Mouse (Mus musculus) thymus, postnatal 0 days (tissue): Measurements from ENCODE around the gene Exoc6. TPM values are rescaled to one million over a fixed set of nuclear protein-coding genes. Genes with fewer than 3 reads are reported as not detected.
A peak's percentile ranks its signal among the peaks of the same experiment; 100 is the strongest.
"Not testable (repeated sequence)": the region's sequence is repeated elsewhere in the genome, so short reads cannot be mapped to it uniquely, and the experiment has no call there.

Source experiments
- DNase-seq: peaks from one replicate; pipeline ENCODE4 v3.0.0-alpha.2; 2015; ENCODE audit warnings: low spot score
- polyA plus RNA-seq: library from polyadenylated mRNA; unstranded; fragments of >200 nt; fragmentation: Nextera tagmentation; extraction: Ambion mirVana; gene quantifications from 2 replicates; pipeline ENCODE4 v1.2.1, GENCODE M21; 2015

The Exoc6 gene
- polyA plus RNA-seq, 1 experiment from 2014 or later, result 16.5 TPM

DNA sequence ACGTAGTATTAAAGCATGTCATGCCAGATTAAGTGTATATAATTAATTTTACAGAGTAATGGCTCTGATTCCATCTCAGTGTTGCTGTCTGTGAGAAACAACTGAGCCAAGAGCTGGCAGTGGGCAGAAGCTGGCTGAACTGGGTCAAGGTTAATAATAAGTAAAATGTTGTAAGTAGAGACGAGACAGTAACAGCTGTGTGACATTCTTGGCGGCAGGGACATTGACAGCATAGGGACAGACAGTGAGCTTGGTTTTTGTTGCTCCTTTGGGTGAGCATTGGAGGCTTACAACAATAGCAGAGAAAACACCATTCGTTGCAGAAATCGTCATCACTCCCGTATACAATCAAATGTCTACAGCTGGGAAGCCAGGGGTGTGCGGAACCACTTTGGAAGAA, 13.8 kb upstream of the Exoc6 start:
- DNase-seq, result no peak

DNA sequence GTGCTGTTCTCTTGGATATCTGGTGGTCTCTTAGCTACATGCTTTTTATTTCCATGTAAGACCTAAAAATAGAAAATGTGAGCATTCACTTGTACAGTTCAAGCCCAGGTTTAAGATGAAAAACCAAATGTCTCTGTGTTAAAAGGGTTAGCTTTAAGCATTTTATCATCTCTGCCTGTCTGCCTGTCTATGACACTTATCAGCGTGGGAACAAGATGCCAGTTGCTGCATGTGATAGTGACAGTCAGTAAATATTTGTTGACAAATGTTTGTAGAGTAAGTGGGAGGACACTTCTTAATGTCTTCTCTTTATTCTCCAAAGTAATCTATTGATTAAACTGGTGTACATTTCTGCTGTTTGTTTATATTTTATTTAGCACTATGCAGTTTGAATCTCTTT, 12.5 kb upstream of the Exoc6 start:
- DNase-seq, result no peak

DNA sequence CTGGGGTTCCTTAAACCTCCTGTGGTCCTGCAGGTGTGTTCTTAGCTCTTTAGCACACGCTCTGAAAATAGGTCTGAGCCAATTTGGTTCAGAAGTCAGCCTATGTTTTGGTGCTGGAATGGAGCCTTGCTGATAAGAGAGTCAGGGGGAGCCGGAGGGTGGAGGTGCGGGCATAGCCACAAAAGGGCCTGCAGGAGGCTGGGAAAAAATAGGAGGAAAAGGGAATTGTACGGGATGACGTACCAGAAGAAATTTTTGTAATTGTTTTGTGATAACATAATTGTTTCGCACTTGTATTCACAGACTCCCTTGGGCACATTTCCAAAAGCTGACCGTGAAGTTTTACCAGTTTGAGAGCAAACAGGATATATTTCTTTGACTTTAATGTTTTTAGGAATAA, 10.0 kb upstream of the Exoc6 start:
- no peak for DNase-seq

DNA sequence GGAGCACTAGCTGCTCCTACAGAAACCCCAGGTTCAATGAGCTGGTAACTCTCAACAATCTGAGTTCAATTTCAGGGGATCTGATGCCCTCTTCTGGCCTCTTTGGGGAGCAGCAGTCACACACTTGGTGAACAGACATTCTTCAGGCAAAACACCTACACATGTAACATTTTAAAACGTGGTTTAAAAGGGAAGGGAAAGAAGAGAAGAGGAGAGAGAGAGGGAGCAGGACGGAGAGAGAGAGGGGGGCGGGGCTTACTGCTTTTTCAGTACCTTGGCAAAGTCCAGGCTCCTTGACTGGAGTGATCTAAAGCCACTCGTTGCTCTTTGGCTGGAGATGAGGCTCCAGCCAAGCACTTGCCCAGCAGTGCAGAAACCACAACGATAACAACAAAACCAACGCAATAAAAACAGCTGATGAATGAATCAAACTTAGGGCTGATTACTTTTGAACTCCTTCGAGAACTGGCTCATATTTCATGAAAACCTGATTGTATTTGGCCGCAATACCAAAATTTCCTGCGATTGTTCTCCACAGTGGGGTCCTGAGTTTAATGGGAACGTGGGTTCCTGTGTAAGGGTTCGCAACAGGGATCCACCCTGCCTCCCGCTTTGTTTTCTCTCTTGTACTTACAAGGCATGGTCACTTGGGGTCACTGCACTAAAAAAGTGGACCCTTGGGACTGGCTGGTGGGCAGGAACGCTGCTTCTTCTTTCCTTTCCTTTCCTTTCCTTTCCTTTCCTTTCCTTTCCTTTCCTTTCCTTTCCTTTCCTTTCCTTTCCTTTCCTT, 6.5 kb upstream of the Exoc6 start:
- DNase-seq, result peak; percentile 25

DNA sequence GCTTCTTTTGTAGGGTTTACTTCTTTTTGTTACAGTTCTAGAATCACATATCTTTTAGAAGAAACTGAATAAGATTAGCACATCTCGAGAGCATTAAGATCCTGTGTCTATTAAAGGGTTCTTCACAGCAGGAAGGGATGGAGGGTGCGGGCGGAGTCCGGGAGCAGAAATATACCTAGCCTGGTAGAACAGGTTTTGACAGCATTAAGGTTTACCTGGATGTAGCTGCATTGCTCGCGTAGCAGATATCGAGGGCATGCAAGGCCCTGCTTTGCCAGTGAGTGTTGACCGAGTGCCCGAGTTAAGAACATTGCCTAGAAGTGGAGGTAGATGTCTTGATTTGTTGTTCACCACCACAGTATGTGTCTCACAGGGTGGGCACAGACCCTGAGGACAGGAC, 5.7 kb upstream of the Exoc6 start:
- DNase-seq, result no peak

DNA sequence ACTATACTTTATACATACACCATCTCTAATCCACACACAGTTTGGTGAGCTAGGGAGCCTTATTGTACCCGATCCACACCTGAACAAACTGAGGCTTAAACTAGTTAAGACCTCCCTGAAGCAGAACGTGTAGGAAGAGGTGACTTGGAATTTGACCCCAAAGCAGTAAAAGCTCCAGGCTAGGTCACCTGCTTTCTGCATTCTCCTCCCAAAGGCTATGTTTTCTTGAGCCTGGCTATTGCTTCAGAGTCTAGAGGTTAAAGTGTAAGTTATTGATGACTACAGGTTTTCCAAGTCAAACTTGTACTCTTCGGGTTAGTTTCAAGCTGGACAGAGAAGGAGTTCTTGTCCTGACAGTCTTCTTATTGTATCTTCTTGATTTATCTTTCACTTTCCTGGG, 5.0 kb upstream of the Exoc6 start:
- DNase-seq, result no peak

DNA sequence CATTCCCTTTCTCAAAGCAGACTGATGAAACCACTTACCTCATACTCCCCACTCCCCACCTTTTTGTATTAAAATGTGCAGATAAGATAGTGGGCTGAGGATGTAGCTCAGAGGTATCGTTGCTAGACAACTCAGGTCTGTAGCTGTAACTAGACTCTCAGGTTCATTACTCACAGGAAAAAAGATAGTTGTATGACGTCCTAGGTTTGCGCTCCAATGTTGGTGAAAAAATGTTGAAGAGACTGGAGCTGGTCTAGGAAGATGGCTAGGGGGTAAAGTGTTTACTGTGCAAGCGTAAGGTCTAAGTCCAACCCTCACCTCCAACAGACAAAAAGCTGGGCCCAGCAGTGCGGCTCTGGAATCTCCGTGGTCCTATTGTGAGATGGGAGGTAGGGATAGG, 4.5 kb upstream of the Exoc6 start:
- DNase-seq, result no peak

DNA sequence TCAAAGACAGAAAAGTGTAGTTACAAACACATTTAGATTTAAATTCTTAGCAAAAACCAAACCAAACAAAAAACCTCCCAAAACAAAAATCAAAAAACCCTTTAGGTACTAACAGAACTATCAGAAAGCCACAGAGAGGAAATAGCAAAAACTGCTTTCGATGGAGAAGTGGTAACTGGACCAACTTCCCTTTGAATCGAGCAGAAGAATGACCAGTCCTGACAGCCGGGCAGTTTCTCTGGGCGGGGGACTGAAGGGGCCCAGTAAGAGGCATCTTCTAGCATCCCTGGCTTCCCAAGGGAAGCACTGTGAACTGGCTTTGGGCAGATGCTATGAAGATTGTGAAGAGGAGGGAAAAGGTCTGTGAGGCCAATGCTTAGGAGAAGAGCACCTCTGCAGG, 3.4 kb upstream of the Exoc6 start:
- no peak for DNase-seq

DNA sequence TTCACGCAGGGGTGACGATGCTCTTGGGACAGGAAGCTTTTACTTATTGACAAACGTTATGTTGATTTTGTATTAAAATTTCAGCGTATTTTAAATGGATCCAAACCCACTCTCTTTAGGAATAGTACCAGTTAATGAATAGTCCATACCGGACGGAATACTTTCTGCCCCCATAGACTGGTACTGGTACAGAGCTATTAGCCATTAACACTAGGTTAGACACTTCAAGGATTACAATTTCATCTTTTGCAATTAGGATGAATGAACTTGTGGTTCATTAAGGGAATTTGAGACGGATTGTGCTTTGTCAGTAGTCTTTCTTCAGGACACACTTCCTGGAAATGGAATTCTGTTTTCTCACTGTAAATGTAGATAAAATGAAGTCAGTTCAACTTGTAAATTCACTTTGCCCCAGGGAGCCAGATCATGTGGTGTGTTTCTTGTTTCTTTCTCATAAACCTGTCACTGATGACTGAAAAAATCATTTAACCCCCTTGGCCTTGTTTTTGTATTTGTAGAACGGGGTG, 885 bp downstream of the Exoc6 start:
- DNase-seq, result no peak

DNA sequence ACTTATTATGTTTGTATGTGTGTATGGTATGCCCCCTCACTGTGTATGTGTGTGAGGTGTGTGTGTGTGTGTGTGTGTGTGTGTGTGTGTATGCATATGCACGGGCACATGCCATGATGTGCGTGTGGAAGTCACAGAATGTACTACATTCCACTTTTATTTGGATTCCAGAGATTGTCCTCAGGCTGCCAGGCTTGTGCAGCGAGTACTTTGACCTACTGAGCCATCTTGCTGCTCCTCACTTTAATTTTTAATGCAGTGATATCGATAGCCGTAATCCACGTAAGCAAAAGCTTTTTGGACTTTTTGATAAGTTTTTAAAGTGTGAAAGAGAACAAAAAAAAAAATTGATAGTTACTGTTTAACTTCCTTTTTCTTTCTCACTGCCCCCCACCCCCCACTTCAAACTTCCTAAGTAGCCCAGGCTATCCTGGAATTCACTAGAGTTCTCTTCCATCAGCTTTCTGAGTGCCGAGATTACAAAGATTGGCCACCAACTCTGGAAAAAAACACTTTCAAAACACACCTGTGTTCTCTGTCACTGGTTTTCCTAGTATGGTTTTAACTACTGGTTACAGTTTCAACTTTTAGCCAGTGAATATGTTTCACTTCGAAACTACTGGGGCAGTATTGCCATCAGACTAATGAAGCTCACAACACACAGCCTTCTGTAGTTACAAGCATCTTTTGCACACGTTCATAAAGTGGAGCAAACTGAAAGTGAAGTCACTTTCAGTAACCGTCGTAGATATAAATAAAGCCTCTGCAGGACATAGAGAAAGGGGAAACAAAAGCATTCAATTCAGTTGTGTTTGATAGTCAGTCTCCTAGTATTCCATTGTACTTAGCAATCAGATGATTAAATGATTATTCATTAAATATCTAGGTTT, 3.4 kb downstream of the Exoc6 start:
- no peak for DNase-seq

DNA sequence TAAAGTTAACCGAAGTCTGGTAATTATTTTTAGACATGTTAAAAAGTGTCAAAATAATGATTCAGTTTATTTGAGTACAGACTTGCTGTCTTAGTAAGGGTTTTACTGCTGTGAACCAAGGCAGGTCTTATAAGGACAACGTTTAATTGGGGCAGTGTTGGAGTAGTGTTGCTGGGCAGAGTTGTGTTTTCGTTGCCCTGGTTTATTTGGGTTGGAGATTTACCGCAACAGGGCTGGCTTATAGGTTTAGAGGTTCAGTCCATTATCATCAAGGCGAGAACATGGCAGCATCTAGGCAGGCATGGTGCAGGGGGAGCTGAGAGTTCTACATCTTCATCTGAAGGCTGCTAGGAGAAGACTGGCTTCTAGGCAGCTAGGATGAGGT, 4.0 kb downstream of the Exoc6 start:
- DNase-seq, result not testable (repeated sequence)

DNA sequence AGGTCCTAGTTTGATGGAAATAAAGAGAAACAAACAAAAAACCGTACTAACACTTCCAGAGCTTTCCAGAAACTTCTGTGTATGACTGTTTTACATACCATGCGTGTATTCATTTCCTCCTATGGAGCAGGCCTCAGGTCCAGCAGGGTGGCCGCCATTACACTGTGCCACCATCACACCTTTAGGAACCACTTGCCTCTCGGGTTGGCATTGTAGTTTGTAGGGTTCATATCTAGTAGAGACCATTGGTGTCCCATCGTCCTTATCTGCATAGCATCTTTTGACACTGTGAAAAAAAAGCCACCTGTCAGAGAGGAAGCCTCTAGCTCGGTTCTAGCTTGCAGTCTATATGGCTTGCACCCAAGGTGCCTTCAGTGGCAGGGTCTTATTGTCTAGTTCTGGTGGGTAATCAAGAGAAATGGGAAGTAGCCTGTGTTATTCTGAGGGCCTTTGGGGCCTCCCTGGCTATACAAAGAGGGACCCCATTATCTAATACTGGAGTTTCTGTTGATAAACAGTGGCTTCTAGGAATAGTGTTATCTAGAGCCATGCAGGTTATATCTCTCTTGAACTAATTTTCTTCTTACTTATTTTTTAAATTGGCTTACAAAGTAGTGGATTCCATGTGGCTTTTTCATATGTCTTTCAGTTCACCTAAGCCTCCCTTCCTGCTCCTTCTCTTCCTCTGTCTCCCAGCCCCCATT, 5.8 kb downstream of the Exoc6 start:
- DNase-seq, result no peak

DNA sequence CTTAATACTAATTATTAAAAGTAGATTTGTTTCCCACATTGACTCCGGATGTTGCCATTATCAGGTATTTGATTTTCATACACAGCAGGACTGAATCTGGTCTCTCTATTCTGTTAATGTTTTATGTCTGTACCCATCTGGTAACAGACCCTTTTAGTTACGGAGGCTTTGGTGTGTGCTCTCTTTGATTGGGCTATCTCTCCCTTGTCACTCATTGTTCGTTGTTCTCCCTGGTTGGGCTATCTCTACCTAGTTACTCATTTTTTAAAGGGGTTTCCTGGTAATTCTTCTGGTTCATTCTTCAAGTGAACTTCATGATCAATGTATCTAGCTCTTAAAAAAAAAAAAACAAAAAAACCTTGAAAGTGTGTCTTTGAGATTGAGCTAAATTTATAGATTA, 7.7 kb downstream of the Exoc6 start:
- no peak for DNase-seq

DNA sequence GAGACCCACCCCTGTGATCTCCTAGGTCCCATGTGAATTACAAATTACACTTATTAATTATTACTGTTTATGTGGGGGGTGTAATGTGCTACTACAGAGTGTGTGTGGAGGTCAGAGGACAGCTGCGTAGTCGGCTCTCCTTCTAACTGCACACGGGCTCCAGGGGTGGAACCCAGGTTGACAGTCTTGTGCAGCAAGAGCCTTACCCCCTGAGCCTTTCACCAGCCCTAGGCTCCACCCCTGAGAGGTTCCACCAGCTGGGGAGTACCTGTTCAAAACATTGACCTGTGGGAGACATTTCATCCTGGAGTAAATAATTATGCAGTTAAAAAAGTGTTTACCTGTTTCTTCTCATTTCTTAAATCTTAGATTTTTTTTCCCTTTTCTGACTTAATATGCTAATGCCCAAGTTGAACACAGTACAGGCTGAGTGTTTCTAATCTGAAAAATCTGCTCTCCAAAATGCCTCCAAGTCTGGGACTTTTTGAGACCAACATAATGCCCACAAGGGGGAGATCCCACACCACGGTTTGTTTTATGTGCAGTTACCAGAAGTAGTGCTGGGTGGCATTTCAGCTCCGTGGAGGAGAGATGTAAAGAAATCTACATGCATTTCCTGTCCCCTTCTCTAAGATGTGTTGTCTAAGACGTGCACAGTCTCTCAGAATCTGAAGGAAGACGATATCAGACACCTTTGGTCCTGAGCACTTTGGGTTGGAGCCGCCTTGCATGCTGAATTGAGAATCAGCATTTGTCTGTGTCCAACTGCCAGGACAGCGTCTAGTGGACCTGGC, 9.3 kb downstream of the Exoc6 start:
- DNase-seq, result peak; percentile 87

DNA sequence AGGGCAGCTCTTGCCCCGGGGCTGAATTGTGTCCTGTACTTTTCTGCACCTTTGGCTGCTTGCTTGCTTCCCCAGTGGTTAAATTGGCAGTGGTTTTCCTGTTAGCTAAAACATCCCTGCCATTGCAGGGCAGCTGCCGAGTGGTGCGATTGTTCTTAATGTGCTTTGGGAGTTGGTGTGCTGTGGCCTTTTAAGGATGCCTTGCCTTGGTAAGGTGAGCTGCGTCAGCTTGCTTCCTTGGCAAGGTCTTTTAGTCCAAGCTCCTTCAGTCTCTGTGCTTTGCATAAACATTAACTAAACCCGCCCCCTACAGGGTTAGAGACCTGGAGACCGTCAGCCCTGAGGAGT, 9.8 kb downstream of the Exoc6 start:
- DNase-seq, result no peak

DNA sequence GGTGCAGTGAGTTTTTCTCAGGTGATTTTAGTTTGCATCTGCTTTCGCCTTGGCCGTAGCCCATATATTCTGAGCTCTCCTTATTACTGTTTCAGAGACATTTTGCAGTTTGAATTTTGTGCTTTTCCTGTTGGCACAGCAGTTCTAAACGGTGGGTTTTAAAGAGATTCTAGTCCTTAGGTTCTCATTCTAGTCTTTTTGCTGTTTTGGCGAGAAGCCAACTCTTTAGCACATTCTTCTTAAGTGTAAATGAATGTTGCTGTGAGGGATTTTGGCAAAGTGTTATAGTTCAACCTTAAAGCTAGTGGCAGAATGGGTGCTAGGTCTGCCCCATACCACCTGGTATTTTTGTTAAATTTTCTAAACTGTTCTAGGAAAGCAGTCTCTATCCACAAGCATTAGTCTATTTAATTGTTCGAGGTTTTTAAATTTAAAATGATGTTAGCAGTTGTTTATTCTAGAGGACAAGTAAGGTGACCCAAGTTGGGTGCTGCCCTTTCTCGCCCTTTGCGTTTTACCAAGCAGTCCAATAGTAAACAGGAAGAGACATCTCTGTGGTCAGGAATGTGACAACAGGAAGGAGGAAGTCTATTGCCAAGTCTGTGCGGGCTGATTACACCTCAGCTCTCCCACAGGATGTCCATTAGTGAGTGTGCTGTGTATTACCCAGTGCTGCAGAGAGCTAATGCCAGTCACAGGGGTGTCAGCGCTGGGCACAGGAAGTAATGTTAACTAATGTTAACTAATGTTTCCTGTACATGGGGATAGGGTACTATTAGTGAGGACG, 11.1 kb downstream of the Exoc6 start:
- DNase-seq, result no peak

DNA sequence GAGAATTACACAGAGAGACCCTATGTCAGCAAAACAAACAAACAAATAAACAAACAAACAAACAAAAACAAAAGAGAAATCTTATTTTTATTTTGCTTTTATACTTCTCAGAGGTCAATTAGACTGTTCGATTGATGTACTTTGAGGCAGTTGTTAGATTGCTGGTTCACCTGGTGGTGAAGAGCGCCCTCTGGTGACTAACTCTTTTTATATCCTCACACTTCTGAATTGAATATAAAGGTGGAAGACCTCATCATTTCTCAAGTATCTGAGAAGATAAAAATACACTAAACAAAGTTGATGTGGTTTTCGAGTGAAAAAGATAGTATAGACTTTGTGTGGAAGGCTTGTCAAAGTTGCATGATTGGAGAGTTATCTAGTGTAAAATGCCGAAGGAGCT, 13.5 kb downstream of the Exoc6 start:
- DNase-seq, result peak; percentile 62

DNA sequence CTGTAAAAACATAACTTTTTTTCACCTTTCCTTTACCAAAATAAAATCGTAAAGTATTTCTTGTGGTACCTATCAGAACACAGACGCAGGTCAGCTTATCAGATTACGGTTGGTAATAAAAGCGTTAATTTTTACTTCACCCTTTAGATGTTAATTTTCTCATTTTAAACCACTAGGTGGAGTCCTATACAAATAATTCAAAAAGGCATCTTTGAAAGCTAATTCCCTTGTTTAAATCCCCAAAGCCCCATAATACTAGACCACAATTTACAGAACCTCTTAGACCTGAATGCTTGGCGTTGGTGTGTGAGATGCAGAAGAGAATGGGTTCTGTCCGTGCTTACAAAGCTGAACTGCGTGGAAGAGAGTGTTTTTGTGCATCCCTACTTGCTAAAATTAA, 15.6 kb downstream of the Exoc6 start:
- no peak for DNase-seq

DNA sequence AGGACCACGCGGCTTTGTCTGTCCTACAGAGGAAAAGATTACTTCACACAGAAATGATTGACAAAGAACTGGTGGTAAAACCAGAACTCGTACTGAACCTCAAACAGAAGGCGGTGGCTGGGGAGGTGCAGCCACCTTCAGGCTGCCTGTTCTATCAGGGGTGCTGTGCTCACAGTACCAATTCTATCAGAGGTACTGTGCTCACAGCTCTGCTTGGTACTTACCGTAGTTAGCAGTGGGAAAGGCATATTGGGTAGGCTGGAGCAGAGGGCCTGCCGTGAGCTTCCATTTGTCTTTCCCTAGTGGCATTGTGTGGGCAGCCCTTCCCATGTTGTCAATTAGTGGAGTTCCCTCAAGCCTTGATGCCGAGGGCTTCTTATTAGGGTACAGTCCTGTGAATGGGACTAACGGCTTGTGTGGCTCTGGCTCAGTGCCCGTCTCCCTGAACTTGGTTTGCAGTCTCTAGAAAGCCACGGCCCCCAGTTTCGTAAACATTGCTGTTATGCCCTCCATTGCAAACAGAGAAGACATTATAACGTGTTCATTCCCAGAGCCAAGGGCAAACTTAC, 19.1 kb downstream of the Exoc6 start:
- DNase-seq, result no peak
